Mouse (Mus musculus) lung, adult 2 months (tissue): ENCODE data around the gene Gata3. TPM values are rescaled to one million over a fixed set of nuclear protein-coding genes. Genes with fewer than 3 reads are reported as not detected.

Source experiments
- DNase-seq: peaks from one replicate; pipeline ENCODE4 v3.0.0; 2022
- H3K4me1 ChIP-seq: fragments of 200-500 bp; 2 replicates; pipeline ENCODE4 v1.6.1; 2011; ENCODE audit warnings: low read length; ENCODE audit not compliant: control insufficient read depth, insufficient read depth
- H3K4me3 ChIP-seq: fragments of 200-500 bp; replicated peaks from 2 replicates; pipeline ENCODE3; 2011; ENCODE audit warnings: low read depth, mild to moderate bottlenecking, control low read depth, low read length; ENCODE audit errors: extremely low read depth
- CTCF ChIP-seq: fragments of 200-500 bp; IDR thresholded peaks from 2 replicates; pipeline ENCODE4 v1.5.1; 2011; ENCODE audit warnings: mild to moderate bottlenecking, low read length, control low read depth; ENCODE audit not compliant: insufficient read depth
- POLR2A ChIP-seq: fragments of 200-500 bp; IDR thresholded peaks from 2 replicates; pipeline ENCODE4 v1.6.1; 2011; ENCODE audit warnings: low read depth, mild to moderate bottlenecking, control low read depth, low read length, borderline replicate concordance; ENCODE audit errors: extremely low read depth
- WGBS: fragments of 180-500 bp; shearing (Covaris S2); methylation state at CpG from one replicate; pipeline ENCODE4 v1.1.7; 2018; 5-methylcytosine and 5-hydroxymethylcytosine counted together
- polyA plus RNA-seq: library from polyadenylated mRNA; depleted of rRNA; stranded (reverse); fragments of >200 nt; gene quantifications from 2 replicates; pipeline ENCODE4 v1.2.3, GENCODE M21; 2012

Gata3 gene
- polyA plus RNA-seq, 1 experiment = 13.9 TPM

- no peak for TF ChIP-seq CTCF
- WGBS = 6% methylated on average over 35 of the region's 35 CpGs
- no peak for DNase-seq
- Histone ChIP-seq H3K4me1 (no peaks in the 10 kb centered on the region), H3K4me3 (no peak within 1 kb of the TSS)
Measured at GRCm38 (mm10) chr2:9881051-9881591, 8.7 kb downstream of the Gata3 start, which contains the start of gene 4930412O13Rik. Gene 4930412O13Rik (plus strand): TSS chr2:9881252.

DNA sequence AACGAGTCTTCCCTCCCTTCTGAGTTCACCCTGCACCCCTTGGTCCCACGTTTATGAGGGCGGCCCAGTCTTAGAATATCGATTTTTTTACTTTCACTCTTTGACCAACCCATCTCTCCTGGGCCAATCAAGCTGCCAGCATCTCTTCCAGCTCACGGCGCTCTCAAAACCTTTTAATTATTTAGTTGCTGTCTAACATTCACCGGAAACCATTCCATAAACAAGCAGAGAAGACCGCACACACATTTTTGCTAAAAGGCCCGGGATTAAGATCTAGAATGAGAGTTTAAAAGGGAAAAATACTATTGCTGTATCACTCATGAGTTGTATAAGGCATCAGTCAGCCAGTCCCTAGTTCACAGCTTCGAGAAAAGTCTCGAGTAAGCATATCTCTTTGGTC, 9.6 kb downstream of the Gata3 start:
- no peak for DNase-seq
- 22% methylated on average over 11 of the region's 11 CpGs for WGBS
- TF ChIP-seq POLR2A (no peak), CTCF (no peak)
- H3K4me3 ChIP-seq = no peak overlapping the region
- H3K4me1 ChIP-seq = no peaks in the 10 kb centered on the region

DNA sequence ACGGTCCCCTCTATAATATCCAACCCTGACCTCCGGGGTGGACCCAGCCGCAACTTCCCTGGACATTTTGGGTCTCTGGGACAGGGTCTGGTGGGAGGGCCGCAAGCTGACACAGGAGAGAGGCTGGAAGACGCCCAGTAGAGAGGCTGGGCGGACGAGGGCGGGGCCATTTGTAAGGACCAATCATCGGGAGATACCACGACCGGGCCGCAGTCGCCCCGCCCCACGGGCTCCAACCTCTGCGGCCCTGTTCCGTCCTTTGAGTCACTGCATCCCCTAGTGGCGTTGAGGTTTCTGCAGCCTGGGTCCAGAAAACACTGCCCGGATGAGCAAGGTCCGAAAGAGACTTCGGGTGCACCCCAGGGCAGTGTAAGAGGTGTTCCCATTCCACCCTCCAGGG, 10.3 kb downstream of the Gata3 start:
- DNase-seq = peak; percentile 85
- no peaks in the 10 kb centered on the region for H3K4me1 ChIP-seq
- TF ChIP-seq CTCF (peak; percentile 80), POLR2A (peak; percentile 57; the same call in 1 of the 2 replicates)
- peak overlapping the region; percentile 34 for H3K4me3 ChIP-seq
- WGBS = under 1% methylated on average over 21 of the region's 21 CpGs

DNA sequence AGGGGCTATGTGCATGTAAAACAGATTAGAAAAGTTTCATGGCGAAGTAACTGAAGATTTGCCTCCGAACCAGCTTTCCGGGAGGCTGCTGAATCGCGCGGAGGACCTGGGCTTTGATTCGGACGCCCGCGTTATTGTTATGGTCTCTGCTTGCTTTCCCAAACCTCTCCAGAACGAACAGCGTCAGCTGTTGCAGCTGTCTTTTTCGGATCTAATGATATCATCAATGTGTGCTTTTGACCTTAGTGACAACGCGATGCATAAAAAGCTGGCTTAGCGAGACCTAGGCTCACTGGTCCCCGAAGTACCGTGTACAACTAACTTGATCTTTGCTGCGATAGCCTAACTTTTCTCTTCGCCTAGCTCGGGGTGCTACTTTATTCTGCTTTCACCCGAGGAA, 10.7 kb downstream of the Gata3 start:
- DNase-seq = no peak
- TF ChIP-seq POLR2A (no peak), CTCF (no peak)
- under 1% methylated on average over 22 of the region's 22 CpGs for WGBS
- peak overlapping the region; percentile 34 for H3K4me3 ChIP-seq
- H3K4me1 ChIP-seq = no peaks in the 10 kb centered on the region

GRCm38 (mm10) chr2:9878564-9879081, 11.2 kb downstream of the Gata3 start:
- Histone ChIP-seq H3K4me1 (no peaks in the 10 kb centered on the region), H3K4me3 (peak overlapping the region; percentile 84)
- DNase-seq = peak; percentile 55
- TF ChIP-seq POLR2A (peak; percentile 62; the same call in 1 of the 2 replicates), CTCF (no peak)
- 1% methylated on average over 33 of the region's 33 CpGs for WGBS

- Histone ChIP-seq H3K4me1 (no peaks in the 10 kb centered on the region), H3K4me3 (peak overlapping the region; percentile 84)
- WGBS = 2% methylated on average over 19 of the region's 19 CpGs
- TF ChIP-seq POLR2A (no peak), CTCF (no peak)
- DNase-seq = no peak
Measured at GRCm38 (mm10) chr2:9877966-9878563, 11.8 kb downstream of the Gata3 start.

- 4% methylated on average over 35 of the region's 35 CpGs for WGBS
- TF ChIP-seq POLR2A (no peak), CTCF (no peak)
- no peak for DNase-seq
- Histone ChIP-seq H3K4me3 (peak overlapping the region; percentile 66), H3K4me1 (no peaks in the 10 kb centered on the region)
Measured at GRCm38 (mm10) chr2:9877326-9877690, 12.5 kb downstream of the Gata3 start.

- DNase-seq = no peak
- no peak for TF ChIP-seq CTCF
- TF ChIP-seq POLR2A = no peak
- H3K4me3 ChIP-seq = peak overlapping the region; percentile 66
- H3K4me1 ChIP-seq = no peaks in the 10 kb centered on the region
- WGBS = 21% methylated on average over 31 of the region's 31 CpGs
Measured at GRCm38 (mm10) chr2:9876621-9877325, 13.1 kb downstream of the Gata3 start.

DNA sequence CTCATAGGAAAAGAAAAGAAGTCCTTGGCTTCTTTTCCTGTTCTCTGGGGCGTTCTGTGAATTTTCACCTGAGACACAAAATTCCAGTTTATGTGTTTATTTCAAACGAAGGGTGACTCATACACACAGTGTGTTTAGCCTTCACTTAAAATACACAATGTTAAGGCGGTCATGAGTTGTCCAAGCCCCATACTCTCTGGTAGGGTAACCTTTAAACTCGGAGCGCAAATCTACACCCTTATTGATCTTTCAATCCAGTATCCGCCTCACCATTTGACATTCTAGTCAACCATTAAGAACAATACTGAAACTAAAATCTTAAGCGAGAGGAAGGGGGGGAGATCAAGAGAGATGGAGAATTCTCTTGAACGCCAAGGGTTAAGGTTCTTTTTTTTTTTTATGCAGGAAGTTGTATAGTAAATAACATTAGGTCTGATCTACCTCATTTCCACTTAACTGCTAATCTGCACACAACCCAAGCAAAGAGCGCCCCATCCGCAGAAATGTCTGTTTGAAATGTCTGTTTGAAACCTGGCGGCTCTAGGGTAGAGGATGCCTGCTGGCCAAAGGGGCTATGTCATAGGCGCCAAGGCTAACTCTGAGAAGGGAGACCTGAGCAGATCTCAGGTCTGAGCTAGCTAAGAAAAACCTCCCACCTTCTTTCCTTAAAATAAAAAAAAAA, 14.0 kb downstream of the Gata3 start:
- DNase-seq = no peak
- H3K4me1 ChIP-seq = no peaks in the 10 kb centered on the region
- 56% methylated on average over 12 of the region's 12 CpGs for WGBS
- TF ChIP-seq CTCF = no peak
- no peak for TF ChIP-seq POLR2A
- peak overlapping the region; percentile 21 for H3K4me3 ChIP-seq
